Mouse (Mus musculus) retina, embryonic 14.5 days (tissue): ENCODE measurements around the gene Rasgef1b.

Source experiments
- DNase-seq: peaks from one replicate; pipeline ENCODE4 v3.0.0-alpha.2; 2015; ENCODE audit warnings: low spot score

Gene Rasgef1b

DNA sequence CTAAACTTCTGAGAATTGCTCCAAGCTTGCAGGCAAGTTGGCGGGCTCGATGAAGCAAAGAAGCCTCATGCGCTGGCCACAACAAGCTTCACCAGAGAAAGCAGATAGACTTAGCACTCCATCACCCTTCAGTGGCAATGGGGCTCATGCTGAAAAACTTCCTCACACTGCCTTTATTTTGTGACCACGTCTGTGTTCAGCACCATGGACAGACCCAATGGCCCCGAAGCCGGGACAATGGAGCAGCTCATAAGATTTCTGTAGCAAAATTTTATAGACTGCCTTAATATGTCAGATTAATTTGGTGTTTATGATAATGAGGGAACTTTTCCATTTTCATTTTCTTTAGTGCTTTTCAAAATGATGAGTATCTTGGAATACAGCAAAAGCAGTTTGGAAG lies 21.6 kb downstream of the Rasgef1b start:
- DNase-seq = peak; percentile 70

DNA sequence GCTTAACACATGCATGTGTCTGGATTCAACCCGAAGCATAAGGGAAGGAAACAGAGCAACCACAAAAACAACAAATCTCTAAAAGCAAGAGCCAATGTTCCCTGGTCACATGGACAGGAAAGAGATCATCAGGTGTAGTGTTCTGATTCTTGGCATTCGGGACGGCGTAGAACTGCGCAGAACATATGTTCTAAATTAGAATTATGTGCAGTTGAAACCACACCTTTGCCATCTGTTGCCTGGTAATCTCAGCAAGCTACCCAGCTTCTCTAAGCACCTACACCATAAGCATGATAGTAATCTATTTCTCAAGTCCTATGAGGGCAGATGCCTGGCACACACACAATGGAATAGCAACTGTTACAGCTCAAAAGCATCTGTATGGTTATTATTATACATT lies 27.1 kb downstream of the Rasgef1b start:
- DNase-seq = no peak

DNA sequence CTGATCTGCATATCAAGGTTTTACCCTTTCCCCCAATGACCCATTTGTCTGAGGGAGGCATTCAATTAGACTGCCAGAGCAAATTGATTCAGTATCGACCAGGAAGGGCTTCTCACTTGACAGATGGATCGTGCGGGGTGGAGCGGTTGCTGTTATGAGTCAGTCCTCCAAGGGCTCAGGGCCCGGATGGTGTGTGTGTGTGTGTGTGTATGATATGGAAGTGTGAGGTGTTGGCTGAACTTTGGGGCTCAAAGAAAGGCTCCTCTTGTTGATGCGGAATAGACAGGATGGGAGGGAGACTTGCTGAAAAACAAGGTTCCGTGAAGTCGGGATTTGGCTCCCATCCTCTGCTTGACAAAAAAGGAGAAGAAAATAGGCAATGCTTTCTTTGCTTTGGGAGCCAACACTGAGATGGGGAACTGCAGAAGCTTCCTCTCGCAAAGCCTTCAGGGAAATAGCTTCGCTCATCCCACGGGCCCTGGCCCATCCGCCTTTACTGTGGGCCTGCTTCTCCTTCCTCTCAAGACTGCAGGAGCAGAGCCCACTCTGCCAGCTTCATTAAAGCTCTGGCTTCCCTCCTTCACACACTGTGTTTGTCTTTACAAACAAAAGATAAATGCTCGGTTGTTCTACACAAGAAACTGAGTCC lies 34.0 kb downstream of the Rasgef1b start:
- DNase-seq = no peak

DNA sequence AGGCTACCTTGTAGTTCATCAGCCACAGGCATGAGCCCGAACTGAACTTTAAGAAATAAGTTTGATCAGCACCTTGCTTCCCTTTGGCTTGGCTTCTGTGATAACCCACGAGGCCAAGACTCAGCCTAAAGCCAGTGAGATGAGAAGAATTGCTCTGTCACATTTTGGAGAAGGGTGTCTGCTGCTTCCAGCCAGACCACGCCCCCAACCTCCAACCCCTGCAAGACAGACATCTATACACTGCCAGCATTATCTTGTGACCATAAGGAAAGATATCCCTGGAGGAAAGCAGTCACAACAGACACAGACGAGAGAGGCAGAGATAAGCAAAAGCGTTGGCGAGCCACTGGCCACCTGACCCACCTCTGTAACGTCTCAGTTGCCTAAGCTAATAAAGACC lies 39.0 kb downstream of the Rasgef1b start:
- DNase-seq = no peak

DNA sequence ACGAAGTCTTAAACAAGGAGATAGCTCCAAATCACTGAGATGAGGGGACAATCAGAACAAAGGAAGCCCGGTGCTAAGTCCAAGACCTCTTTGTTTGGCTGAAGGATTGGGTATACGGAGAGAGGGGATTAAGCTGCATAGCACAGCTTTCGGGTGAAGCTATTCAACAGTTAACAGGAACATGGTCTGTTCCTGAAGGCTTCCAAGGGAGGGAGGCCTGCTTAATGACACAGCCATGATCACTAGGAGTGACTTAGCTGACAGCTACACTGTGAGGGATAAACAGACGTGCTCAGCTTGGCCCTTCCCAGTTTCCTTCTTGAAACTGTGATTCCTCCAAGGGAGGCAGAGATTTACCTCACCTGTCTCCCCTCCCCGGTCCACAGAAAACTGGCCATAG lies 41.0 kb downstream of the Rasgef1b start:
- DNase-seq = no peak

DNA sequence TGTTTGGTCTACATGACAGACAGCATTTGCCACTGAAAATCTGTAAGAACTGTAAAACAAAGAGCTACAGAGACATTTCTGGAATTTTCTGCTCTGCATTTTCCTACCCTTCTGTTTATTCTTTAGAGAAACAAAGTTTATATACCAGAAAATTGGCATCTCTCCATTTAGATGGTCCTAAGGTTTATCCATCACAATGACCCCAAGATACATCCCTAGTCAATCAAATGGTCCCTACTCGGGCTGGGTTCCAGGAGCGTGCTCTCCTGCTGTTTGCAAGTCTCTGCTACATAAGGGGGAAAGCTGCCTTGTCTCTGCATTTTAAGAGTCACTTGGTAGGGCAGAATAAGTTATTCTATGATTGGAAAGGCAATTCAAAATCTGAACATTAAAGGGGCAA lies 44.8 kb downstream of the Rasgef1b start:
- DNase-seq = no peak

DNA sequence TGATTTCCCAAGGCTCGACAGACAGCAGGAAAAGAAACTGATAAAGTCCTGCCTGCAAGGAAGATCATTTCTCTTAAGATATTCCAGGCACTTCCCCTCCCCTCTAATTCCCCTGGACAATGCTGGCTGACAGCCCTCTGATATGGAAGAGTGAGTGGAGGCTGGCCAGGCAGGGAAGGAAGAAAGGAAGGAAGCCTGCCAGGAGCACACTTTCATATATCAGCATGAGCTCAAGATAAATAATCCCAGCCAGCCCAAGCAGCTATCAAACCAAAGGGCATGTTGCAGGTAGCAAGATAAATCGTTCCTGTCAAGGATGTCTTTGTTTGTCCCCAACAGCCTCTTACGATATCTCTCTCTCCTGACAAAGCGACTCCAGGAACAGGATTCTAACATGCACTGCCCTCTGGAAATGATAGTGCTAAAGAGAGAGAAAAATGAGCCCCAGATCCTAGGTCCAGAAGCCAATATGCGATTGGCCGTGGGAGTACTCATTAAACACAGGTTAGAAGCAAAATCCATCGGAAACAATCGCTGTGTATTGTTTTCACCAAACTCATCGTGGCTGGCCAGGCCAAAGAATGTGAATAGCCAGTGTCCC lies 58.8 kb downstream of the Rasgef1b start:
- no peak for DNase-seq

DNA sequence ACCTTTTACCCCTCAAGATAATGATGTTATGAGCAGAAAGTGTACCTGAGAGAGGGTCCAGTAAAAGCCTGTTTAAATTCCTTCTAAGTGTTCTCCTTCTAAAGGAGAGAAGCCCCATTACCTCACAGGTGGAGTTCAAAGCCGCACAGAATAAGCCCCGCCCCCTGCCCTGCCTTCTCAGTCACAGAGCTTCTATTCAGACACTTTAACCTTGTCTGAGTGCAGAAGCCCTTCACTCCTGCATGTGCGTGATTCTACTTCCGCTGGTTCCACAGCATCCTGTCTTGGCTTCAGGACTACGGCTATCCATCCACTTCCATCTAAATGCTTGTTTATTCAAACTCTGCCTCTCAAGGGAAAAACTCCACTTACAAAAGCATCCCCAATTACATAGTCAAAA lies 72.8 kb downstream of the Rasgef1b start:
- no peak for DNase-seq

DNA sequence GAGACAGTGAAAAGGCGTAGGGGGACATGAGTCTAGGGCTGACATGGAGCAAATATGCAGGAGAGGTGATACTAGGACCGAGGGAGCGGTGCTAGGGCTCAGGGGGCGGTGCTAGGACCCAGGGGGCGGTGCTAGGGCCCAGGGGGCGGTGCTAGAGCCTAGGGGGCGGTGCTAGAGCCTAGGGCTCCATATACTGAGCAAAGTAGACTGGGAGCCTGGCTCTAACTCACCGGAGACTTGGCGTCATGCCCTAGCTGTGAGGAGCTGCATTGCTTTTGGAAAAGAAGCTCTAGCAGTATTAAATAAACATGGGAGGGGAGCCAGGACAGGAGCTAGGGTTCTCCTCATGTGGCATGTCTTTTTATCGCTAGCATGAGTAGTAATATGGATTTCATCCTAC lies 75.9 kb downstream of the Rasgef1b start:
- no peak for DNase-seq

DNA sequence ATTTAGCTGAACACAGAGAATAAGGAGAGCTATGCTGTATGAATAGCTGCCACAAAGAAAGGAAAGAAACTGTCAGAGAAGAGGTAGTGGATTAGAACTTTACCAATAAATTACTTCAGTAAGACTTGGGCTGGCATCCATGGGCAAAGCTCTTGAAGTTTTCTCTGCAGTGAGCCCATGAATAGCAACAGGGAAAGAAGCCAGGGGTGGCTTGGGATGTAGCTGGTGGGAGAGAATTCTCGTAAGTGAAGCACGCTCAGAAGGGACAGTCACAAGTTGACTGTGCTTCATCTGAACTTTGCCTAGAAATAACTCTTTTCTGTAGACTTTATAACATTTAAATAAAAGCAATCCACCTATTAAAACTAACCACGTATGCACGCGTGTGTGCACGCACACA lies 87.5 kb downstream of the Rasgef1b start:
- DNase-seq = no peak

DNA sequence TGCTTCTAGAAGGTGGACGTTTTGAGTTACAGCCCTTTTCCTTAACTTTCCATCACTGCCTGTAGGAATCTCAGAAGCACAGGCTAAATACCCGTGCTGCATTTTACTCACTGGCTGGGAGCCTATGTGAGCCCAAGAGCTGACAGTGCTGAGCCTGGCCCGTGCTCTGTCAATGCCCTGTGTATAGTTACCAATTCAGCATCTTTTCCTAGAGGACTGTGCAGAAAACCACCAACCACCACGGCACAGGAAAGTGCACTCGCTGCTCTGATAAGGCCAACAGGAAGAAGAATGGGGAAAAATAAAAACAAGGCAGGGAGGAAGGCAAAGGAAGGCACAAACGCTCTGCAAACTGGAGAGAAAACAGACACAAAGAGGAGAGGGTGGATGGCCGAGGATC lies 92.3 kb downstream of the Rasgef1b start:
- DNase-seq = no peak

DNA sequence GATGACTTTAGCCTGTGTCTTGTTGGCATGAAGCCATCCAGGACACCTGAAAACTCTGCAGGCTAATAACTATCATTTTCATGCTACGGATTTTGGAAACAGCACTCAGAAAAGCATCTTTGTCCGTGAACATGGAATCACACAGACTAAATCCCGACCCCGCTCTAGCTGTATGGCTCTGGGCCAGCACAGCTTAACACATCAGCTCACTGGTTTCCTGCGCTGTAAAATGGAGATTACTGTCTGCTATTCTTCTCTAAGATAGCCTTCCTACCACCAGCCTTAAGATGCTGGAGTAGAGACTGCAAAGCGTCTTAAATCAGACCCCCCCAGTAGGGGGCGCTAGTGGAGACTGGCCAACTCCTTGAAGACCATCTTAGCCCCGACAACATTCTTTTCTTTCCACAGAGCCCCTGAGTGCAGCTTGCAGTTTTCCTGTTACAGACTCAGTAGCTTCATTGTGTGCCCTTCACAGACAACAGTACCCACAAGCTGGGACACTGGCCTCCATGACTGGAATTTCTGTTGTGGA lies 94.8 kb downstream of the Rasgef1b start:
- DNase-seq = no peak

DNA sequence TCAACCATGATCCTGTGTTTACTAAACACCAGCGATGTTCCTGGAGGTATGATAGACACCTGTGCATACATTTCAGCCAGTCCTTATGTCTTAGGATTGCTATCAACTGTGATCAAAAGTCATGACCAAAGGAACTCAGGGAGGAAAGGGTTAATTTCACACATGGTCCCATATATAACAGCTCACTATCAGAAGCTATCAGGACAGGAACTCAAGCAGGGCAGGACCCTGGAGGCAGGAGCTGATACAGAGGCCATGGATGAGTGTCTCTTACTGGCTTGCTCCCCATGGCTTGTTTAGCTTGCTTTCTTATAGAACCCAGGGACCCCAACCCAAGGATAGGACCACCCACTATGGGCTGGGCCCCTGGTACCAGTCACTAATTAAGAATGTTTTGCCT lies 95.3 kb downstream of the Rasgef1b start:
- no peak for DNase-seq

DNA sequence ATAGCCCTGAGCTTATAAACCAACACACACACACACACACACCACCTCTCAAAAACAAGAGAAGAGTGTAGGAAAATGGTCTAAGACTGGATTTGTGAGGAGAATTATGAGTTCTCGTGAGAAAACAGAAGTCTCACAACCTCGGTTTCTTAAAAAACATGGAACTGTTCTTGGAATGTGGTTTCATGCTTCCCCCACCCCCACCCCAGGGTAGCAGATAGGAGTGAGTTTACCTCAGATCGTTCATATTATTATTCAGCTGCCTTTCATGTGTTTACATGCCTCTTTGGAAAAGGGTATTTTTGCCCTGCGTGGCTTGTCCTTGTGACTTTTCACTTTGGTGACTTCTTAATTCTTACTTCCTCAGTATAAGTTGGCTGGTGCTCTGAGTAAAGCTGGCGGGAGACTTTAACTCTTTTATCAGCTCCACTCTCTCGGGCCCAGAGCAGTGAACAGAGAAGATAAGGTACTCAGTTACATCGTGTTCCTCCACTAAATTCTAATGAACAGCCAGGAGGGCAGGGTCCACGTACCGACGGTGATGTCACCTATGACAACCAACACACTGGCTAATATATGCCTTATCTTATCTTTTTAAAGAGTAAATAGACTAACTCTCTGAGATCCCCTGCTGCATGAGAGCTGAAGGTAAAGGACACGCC lies 96.1 kb downstream of the Rasgef1b start:
- DNase-seq = no peak

DNA sequence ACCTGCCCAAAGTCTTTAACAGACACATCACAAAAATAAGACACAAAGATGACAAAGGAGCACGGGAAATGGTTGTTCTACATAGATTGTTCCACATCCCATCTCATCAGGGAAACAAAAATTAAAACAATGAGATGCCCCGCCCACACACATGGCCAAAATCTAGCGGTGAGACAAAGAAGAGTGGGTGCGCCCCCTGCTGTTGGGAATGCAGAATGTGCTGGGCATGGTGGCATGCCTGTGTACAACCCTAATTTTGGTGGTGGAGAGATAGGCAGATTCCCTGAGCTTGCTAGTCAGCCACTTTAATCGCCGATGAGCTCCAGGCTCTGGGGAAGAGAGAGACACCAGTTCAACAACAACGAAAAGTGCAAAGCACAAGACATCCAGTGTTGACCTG lies 98.8 kb downstream of the Rasgef1b start:
- DNase-seq = no peak

DNA sequence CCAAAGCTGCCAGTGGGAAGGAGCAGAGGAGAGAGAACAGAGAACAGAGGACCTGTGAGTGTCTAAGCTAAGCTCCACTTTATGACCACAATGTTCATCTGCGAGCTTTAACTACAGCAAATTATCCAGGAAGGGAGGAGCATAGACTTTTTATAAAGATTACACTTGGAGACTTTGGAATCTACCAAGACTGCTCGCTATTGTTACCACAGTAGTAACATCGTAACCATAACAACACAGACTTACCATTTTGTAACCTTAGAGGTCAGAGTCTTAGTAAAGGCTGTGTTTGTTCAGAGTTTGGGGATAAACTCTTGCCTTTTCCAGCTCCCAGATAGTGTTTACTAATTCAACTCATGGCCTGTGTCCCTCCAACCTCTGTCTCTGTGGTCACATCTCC lies 103.3 kb downstream of the Rasgef1b start:
- DNase-seq = no peak

DNA sequence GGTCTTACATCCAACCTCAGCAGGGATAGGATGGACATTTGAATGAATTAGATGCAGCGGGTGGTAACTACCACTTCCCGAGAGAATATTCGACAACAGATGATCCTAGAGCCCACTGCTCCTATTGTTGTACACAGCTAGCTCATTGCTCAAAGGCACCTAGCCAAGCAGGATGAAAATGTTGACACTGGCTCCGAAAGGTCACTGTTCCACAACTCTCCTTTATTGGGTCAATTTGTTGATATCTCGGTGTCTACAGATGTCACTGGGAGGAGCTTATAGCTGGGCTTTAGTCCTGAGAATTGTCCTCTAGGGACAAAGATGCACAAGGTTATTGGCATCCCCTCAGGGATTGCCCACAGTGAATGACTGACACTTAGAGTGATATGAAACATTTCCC lies 108.1 kb downstream of the Rasgef1b start:
- no peak for DNase-seq

DNA sequence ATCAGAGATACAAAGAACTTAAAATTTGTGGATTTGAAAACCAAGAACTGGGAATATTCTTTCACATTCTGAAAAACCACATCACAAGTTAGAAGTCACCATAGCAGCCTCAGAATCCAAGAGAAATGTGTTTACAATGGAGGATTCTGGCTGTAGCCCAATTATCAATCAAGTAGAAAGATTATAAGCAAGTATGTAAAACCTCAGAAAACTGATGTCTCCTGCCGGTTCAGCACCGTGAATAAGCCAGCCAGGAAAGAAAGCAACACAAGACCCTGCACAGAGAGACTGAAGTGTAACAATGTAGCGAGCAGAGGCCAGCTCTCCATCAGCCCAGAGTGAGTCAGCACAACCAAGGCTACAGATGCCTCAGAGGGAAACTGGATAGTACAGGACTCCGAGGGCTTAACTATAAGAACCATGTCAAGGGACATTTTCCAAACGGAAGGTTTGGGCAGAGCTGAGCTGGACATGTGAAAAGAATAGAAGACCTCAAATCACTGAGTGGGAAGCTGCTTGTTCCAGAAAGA lies 111.5 kb downstream of the Rasgef1b start:
- no peak for DNase-seq

DNA sequence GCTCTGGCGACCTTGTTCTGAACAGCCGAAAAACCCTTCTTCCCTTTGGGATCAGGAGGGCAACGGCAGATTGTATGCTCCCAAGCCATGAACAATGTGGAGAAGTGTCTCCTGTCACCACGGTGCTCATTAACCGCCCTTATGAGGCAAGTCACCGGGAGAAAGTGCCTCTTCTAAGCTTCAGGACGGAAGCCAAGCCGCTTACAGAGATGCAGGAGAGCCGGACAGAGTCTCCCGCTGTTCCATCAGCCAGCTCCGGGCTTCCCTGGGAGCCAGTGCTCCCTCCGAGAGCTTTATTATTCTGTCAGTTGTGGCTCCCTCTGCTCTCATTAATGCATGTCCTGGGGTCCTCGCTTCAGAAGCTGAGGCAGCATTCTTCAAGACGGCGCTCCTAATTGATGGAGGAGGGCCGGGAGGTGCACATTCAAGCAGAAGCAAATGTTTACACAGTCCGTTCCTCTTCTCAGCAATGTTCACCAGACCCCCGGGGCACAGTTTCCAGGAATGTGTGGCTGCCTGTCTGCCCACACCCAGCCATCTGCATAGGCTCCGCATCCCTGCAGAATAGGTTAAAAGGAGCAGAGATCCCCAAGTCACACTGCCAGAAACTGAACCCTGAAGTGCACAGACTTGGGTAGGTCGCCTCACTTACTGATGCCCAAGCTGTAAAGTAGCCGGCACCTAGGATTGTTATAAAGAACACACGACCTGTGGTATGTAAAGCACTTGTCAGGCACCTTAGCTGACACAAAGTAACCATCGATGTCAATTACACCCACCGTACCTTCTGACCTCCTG lies 115.3 kb downstream of the Rasgef1b start:
- peak; percentile 86 for DNase-seq

DNA sequence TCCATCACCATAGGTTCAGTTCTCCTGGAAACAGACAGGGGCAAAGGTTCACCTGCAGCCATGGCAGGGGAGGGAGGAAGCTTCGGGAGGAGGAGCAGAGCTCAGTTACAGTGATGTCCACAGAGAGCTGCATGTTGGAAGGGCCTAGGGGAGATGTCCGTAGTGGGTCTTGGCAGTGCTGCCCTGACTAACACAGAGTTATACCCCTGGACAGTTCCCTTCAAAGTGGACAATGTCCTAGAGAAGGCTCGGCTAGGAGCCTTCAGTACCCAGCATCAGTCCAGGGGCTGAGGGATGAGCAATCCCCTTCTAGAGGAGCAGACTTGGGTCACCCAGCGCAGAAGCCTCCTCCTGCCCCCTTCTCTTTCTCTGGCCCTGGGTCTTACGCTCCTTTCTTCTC lies 121.3 kb downstream of the Rasgef1b start:
- DNase-seq = no peak

DNA sequence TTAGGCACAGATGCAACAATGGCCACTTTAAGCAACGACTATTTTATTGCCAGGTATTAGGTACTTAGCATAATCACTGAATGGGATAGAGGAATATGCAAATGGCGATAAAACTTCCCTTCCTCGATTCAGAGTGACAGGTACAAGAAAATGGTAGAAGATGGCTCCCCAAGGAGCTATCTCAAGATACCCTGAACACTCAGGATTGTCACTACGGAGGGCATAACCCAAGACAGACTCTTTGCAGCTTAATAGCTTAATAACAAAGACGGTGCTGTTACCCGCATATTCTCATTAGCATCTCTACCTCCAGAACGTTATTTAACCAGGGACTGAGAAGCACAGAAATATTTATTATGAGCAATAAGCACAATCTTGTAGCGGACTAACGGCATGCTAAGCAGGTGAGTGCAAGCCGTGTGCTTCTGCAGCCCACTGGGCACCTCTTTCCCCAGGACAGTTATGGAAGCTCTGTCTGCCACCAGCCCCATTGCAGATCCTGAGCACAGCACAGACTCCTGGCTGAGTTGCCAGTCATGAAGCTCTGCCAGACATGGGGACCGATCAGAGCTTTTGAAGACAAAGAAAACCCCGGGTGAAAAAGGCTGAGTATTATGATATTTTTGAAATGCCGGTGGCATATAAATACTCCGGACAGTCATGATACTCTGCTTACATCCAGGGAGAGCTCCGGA lies 122.6 kb downstream of the Rasgef1b start:
- no peak for DNase-seq
